Mouse (Mus musculus): ENCODE measurements around the gene Farp2. TPM values are rescaled to one million over a fixed set of nuclear protein-coding genes. Genes with fewer than 3 reads are reported as not detected.
A peak's percentile ranks its signal among the peaks of the same experiment; 100 is the strongest.

The Farp2 gene
- total and polyA plus RNA-seq, 2 experiments from 2014 or later: 3.9 to 10.5 TPM

- TF ChIP-seq EP300 (IDR thresholded peaks at IDR 0.05; ENCODE audit: low read depth) (no peak), CTCF (IDR thresholded peaks at IDR 0.05; ENCODE audit: low read depth) (no peak)
- no peaks in the 10 kb centered on the region for H3K9me3 ChIP-seq (replicated peaks; ENCODE audit: control insufficient read depth, low read length)
- no peak for ATAC-seq (ENCODE audit: insufficient read depth, low read depth)
- no peak overlapping the region for H3K4me3 ChIP-seq (ENCODE audit: low read depth, low read length)
- H3K27me3 ChIP-seq (ENCODE audit: control insufficient read depth, insufficient read depth, low read length): no peaks in the 10 kb centered on the region
- no peak overlapping the region for H3K27ac ChIP-seq (ENCODE audit: low read depth)
- WGBS: 37% methylated on average over 1 of the region's 1 CpGs
- H3K4me1 ChIP-seq (ENCODE audit: control insufficient read depth, insufficient read depth): no peaks in the 10 kb centered on the region
- H3K9ac ChIP-seq (replicated peaks; ENCODE audit: low read depth, low read length): no peak overlapping the region
- peaks cover 94% of the 10 kb centered on the region for H3K36me3 ChIP-seq (replicated peaks; ENCODE audit: control insufficient read depth, insufficient read depth, low read length)
- DNase-seq (ENCODE audit: low spot score): no peak
- no peak overlapping the region for H3K4me2 ChIP-seq (ENCODE audit: low read depth, low read length)
Observed at GRCm38 (mm10) chr1:93624502-93624901, 112.6 kb downstream of the Farp2 start.

GRCm38 (mm10) chr1:93630796-93631195, 118.9 kb downstream of the Farp2 start:
- no peak for DNase-seq (ENCODE audit: low spot score)
- no peak overlapping the region for H3K27ac ChIP-seq (ENCODE audit: low read depth)
- no peak overlapping the region for H3K4me3 ChIP-seq (ENCODE audit: low read depth, low read length)
- no peaks in the 10 kb centered on the region for H3K27me3 ChIP-seq (ENCODE audit: control insufficient read depth, insufficient read depth, low read length)
- no peak for TF ChIP-seq CTCF (IDR thresholded peaks at IDR 0.05; ENCODE audit: low read depth)
- no peak for TF ChIP-seq EP300 (IDR thresholded peaks at IDR 0.05; ENCODE audit: low read depth)
- no peak overlapping the region for H3K4me2 ChIP-seq (ENCODE audit: low read depth, low read length)
- H3K36me3 ChIP-seq (replicated peaks; ENCODE audit: control insufficient read depth, insufficient read depth, low read length): peaks cover 40% of the 10 kb centered on the region
- no peaks in the 10 kb centered on the region for H3K9me3 ChIP-seq (replicated peaks; ENCODE audit: control insufficient read depth, low read length)
- ATAC-seq (ENCODE audit: insufficient read depth, low read depth): no peak
- peaks cover 16% of the 10 kb centered on the region for H3K4me1 ChIP-seq (ENCODE audit: control insufficient read depth, insufficient read depth)
- H3K9ac ChIP-seq (replicated peaks; ENCODE audit: low read depth, low read length): no peak overlapping the region
- 73% methylated on average over 3 of the region's 3 CpGs for WGBS

GRCm38 (mm10) chr1:93632723-93633122, 120.8 kb downstream of the Farp2 start:
- ATAC-seq (ENCODE audit: insufficient read depth, low read depth) (no peak), DNase-seq (ENCODE audit: low spot score) (no peak)
- no peaks in the 10 kb centered on the region for H3K9me3 ChIP-seq (replicated peaks; ENCODE audit: control insufficient read depth, low read length)
- no peaks in the 10 kb centered on the region for H3K27me3 ChIP-seq (ENCODE audit: control insufficient read depth, insufficient read depth, low read length)
- H3K9ac ChIP-seq (replicated peaks; ENCODE audit: low read depth, low read length): no peak overlapping the region
- H3K36me3 ChIP-seq (replicated peaks; ENCODE audit: control insufficient read depth, insufficient read depth, low read length): peaks cover 21% of the 10 kb centered on the region
- no peak for TF ChIP-seq CTCF (IDR thresholded peaks at IDR 0.05; ENCODE audit: low read depth)
- TF ChIP-seq EP300 (IDR thresholded peaks at IDR 0.05; ENCODE audit: low read depth): no peak
- H3K4me2 ChIP-seq (ENCODE audit: low read depth, low read length): no peak overlapping the region
- H3K4me1 ChIP-seq (ENCODE audit: control insufficient read depth, insufficient read depth): peaks cover 23% of the 10 kb centered on the region
- no peak overlapping the region for H3K4me3 ChIP-seq (ENCODE audit: low read depth, low read length)
- whole genome bisulfite sequencing: 54% methylated on average over 3 of the region's 3 CpGs
- no peak overlapping the region for H3K27ac ChIP-seq (ENCODE audit: low read depth)

- Histone ChIP-seq H3K4me2 (ENCODE audit: low read depth, low read length) (peak overlapping the region; percentile 92), H3K4me1 (ENCODE audit: control insufficient read depth, insufficient read depth) (peaks cover 23% of the 10 kb centered on the region), H3K9ac (replicated peaks; ENCODE audit: low read depth, low read length) (peak overlapping the region; percentile 81), H3K36me3 (replicated peaks; ENCODE audit: control insufficient read depth, insufficient read depth, low read length) (peaks cover 4% of the 10 kb centered on the region; the same call in 1 of the 2 replicates), H3K9me3 (replicated peaks; ENCODE audit: control insufficient read depth, low read length) (no peaks in the 10 kb centered on the region), H3K27me3 (ENCODE audit: control insufficient read depth, insufficient read depth, low read length) (no peaks in the 10 kb centered on the region), H3K27ac (ENCODE audit: low read depth) (peak overlapping the region; percentile 85), H3K4me3 (ENCODE audit: low read depth, low read length) (peak overlapping the region; percentile 83)
- peak; percentile 40 for DNase-seq (ENCODE audit: low spot score)
- WGBS: 9% methylated on average over 6 of the region's 6 CpGs
- no peak for ATAC-seq (ENCODE audit: insufficient read depth, low read depth)
- TF ChIP-seq EP300 (IDR thresholded peaks at IDR 0.05; ENCODE audit: low read depth) (no peak), CTCF (IDR thresholded peaks at IDR 0.05; ENCODE audit: low read depth) (no peak)
Observed at GRCm38 (mm10) chr1:93634481-93634891, 122.6 kb downstream of the Farp2 start.

- H3K4me2 ChIP-seq (ENCODE audit: low read depth, low read length): peak overlapping the region; percentile 92
- WGBS: under 1% methylated on average over 50 of the region's 58 CpGs
- H3K27ac ChIP-seq (ENCODE audit: low read depth): peak overlapping the region; percentile 85
- H3K4me1 ChIP-seq (ENCODE audit: control insufficient read depth, insufficient read depth): peaks cover 23% of the 10 kb centered on the region
- peak overlapping the region; percentile 83 for H3K4me3 ChIP-seq (ENCODE audit: low read depth, low read length)
- peak overlapping the region; percentile 81 for H3K9ac ChIP-seq (replicated peaks; ENCODE audit: low read depth, low read length)
- DNase-seq (ENCODE audit: low spot score): peak; percentile 11
- ATAC-seq (ENCODE audit: insufficient read depth, low read depth): peak; percentile 22
- H3K36me3 ChIP-seq (replicated peaks; ENCODE audit: control insufficient read depth, insufficient read depth, low read length): peaks cover 4% of the 10 kb centered on the region; the same call in 1 of the 2 replicates
- H3K27me3 ChIP-seq (ENCODE audit: control insufficient read depth, insufficient read depth, low read length): no peaks in the 10 kb centered on the region
- TF ChIP-seq EP300 (IDR thresholded peaks at IDR 0.05; ENCODE audit: low read depth) (no peak), CTCF (IDR thresholded peaks at IDR 0.05; ENCODE audit: low read depth) (no peak)
- H3K9me3 ChIP-seq (replicated peaks; ENCODE audit: control insufficient read depth, low read length): no peaks in the 10 kb centered on the region
Observed at GRCm38 (mm10) chr1:93635091-93635579, 123.3 kb downstream of the Farp2 start.

Measured in heart, postnatal 0 days (tissue).